Mouse (Mus musculus) adrenal gland, postnatal 14 days (tissue): ENCODE data around the gene Arpc3. TPM values are rescaled to one million over a fixed set of nuclear protein-coding genes. Genes with fewer than 3 reads are reported as not detected.
"Not testable (repeated sequence)": the region's sequence is repeated elsewhere in the genome, so short reads cannot be mapped to it uniquely, and the experiment has no call there.

Source experiments
- DNase-seq: peaks from one replicate; pipeline ENCODE4 v3.0.0; 2021; ENCODE audit warnings: mixed read lengths
- total RNA-seq: library from RNA; stranded (reverse); gene quantifications from 2 replicates; pipeline ENCODE4 v1.2.3, GENCODE M21; 2021

Gene Arpc3
- total RNA-seq, 1 experiment from 2014 or later = 240 TPM

- no peak for DNase-seq
These were observed 8.2 kb downstream of the Arpc3 start for GRCm38 (mm10) chr5:122399871-122400270.

- peak; percentile 80 for DNase-seq
These were observed 9.1 kb downstream of the Arpc3 start for GRCm38 (mm10) chr5:122400628-122401302.

GRCm38 (mm10) chr5:122401303-122401640 lies 9.6 kb downstream of the Arpc3 start:
- peak; percentile 85 for DNase-seq

GRCm38 (mm10) chr5:122402160-122402559 lies 10.5 kb downstream of the Arpc3 start:
- no peak for DNase-seq

GRCm38 (mm10) chr5:122402772-122403171 lies 11.1 kb downstream of the Arpc3 start:
- no peak for DNase-seq

GRCm38 (mm10) chr5:122403362-122403761 lies 11.7 kb downstream of the Arpc3 start:
- no peak for DNase-seq

GRCm38 (mm10) chr5:122405537-122405936 lies 13.9 kb downstream of the Arpc3 start:
- no peak for DNase-seq

- DNase-seq = no peak
These were observed 18.3 kb downstream of the Arpc3 start for GRCm38 (mm10) chr5:122409692-122410645.

GRCm38 (mm10) chr5:122411892-122412291 lies 20.2 kb downstream of the Arpc3 start:
- no peak for DNase-seq

- no peak for DNase-seq
These were observed 21.1 kb downstream of the Arpc3 start for GRCm38 (mm10) chr5:122412826-122413225.

GRCm38 (mm10) chr5:122414351-122414750 lies 22.7 kb downstream of the Arpc3 start:
- DNase-seq = no peak

- DNase-seq = no peak
These were observed 23.8 kb downstream of the Arpc3 start for GRCm38 (mm10) chr5:122415465-122415864.

- not testable (repeated sequence) for DNase-seq
These were observed 29.0 kb downstream of the Arpc3 start for GRCm38 (mm10) chr5:122420676-122421075.

- no peak for DNase-seq
These were observed 29.8 kb downstream of the Arpc3 start, which contains the start of gene Anapc7 for GRCm38 (mm10) chr5:122421271-122422068. TSS of gene Anapc7 (plus strand) at chr5:122421693.

GRCm38 (mm10) chr5:122422071-122422964 lies 30.6 kb downstream of the Arpc3 start:
- DNase-seq = peak; percentile 93

GRCm38 (mm10) chr5:122423083-122423482 lies 31.4 kb downstream of the Arpc3 start:
- DNase-seq = peak; percentile 61

- no peak for DNase-seq
These were observed 33.9 kb downstream of the Arpc3 start for GRCm38 (mm10) chr5:122425550-122425949.

- no peak for DNase-seq
These were observed 38.5 kb downstream of the Arpc3 start for GRCm38 (mm10) chr5:122430036-122430775.

- no peak for DNase-seq
These were observed 39.5 kb downstream of the Arpc3 start for GRCm38 (mm10) chr5:122431221-122431620.

- peak; percentile 31 for DNase-seq
These were observed 42.9 kb downstream of the Arpc3 start for GRCm38 (mm10) chr5:122434541-122434940.
